Mouse (Mus musculus) megakaryocyte-erythroid progenitor cell, adult 5-6 weeks (primary cell): Measurements from ENCODE around the gene Sbk3. TPM values are rescaled to one million over a fixed set of nuclear protein-coding genes. Genes with fewer than 3 reads are reported as not detected.

Experiments
- ATAC-seq: replicated peaks from 2 replicates; pipeline ENCODE4 v1.8.0; 2016; ENCODE audit warnings: mild to moderate bottlenecking, inconsistent platforms; ENCODE audit not compliant: severe bottlenecking, poor library complexity, low FRiP score, low TSS enrichment
- total RNA-seq, 2 experiments: library from RNA; stranded (forward) in 1 of 2; stranded (reverse) in 1 of 2; fragments of 200-1000, 215-1000 nt in 1 of 2; fragments of >200 nt in 1 of 2; fragmentation: Nextera tagmentation in 1 of 2; gene quantifications; 2 replicates each; pipeline ENCODE4 v1.2.3; 2014 to 2017

Gene Sbk3
- total RNA-seq, 2 experiments from 2014 or later: not detected

DNA sequence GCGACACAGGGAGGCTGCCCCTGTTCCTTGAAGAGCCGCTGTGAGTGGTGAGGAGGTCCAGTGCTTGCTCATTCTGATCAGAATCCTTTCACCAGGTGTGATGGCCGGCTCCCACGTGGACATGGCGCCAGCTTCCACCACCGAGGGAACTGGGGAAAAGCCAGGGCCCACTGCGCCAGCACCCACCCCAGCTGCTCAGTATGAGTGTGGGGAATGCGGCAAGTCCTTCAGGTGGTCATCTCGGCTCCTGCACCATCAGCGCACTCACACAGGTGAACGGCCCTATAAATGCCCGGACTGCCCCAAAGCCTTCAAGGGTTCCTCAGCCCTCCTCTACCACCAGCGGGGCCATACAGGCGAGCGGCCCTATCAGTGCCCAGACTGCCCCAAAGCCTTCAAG is 52.3 kb downstream of the Sbk3 start:
- ATAC-seq: no peak

DNA sequence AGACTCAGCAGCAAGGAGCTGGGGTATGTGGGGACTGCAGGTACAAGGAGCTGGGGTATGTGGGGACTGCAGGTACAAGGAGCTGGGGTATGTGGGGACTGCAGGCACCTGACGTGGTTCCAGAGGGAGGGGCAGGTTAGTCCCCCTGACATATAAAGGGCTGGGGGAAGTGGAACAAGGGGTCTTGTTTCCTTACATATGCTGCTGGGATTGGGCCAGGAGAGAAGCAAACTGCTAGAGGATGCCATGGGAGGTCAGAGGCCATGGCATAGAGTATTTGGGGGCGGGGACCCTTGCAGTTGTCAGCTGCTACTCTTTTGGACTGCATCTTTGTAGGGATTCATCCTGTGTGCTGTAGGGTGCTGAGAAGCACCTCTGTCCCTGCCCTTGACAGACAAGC is 53.5 kb downstream of the Sbk3 start:
- ATAC-seq: no peak

DNA sequence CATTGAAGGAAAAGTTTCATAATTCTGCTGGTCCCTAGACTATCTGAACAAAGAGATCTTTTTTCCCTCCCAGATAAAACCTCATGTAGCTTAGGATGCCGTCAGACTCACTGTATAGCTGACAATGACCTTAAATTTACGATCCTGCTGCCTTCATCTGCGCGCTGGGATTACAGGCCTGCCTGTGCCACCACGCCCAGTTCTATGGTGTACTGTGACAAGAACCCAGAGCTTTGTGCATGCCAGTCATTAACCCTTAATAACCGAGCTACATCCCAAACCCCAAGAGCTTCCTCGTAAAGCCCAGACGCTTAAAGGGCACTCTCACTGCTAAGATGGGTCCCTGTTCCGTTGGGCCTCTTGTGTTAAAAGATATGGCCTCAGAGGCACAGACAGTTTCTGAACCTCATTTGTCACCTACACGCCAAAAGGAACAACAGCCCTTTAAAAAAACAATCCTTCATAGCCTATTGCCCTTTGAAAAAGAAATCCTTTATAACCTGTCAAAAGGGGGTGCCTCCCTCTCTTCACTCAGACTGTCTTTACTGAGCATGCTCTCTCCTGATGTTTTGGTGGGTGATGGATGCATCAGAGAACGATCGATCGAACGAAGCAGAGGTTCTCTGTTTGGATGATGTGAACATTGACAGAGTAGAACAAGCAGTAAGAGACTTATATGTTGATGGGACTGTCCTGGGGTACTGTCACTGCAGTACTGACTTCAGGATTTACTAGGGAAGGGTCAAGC is 55.1 kb downstream of the Sbk3 start:
- ATAC-seq: peak; percentile 70

Other genes starting within 250 kb of the Sbk3 start
Only the 30 nearest of the 33 such genes appear.
- gene Cox6b2, start 218.1 kb downstream of the Sbk3 start, total RNA-seq (2014; fragmentation: Nextera tagmentation): 279 and 377 TPM in 2 replicates
- 151 and 283 TPM in 2 replicates for gene Cox6b2, start 218.1 kb downstream of the Sbk3 start, total RNA-seq (2017)
- gene Fam71e2, start 199.9 kb downstream of the Sbk3 start, total RNA-seq (2014; fragmentation: Nextera tagmentation): not detected in 2 replicates
- not detected in 2 replicates for gene Fam71e2, start 199.9 kb downstream of the Sbk3 start, total RNA-seq (2017)
- gene Il11, start 188.3 kb downstream of the Sbk3 start, total RNA-seq (2014; fragmentation: Nextera tagmentation): not detected in 2 replicates
- gene Il11, start 188.3 kb downstream of the Sbk3 start, total RNA-seq (2017): 0.15 TPM in 1 of 2 replicates, not detected in the other
- gene Tmem190, start 188.2 kb downstream of the Sbk3 start, total RNA-seq (2014; fragmentation: Nextera tagmentation): not detected in 2 replicates
- not detected in 2 replicates for gene Tmem190, start 188.2 kb downstream of the Sbk3 start, total RNA-seq (2017)
- 15.1 and 17.8 TPM in 2 replicates for gene Tmem238, start 181.5 kb downstream of the Sbk3 start, total RNA-seq (2014; fragmentation: Nextera tagmentation)
- 21.3 and 26.1 TPM in 2 replicates for gene Tmem238, start 181.5 kb downstream of the Sbk3 start, total RNA-seq (2017)
- 3,204 and 3,219 TPM in 2 replicates for gene Rpl28, start 178.3 kb downstream of the Sbk3 start, total RNA-seq (2014; fragmentation: Nextera tagmentation)
- 676 and 1,069 TPM in 2 replicates for gene Rpl28, start 178.3 kb downstream of the Sbk3 start, total RNA-seq (2017)
- gene Ube2s, start 158.6 kb downstream of the Sbk3 start, total RNA-seq (2014; fragmentation: Nextera tagmentation): 291 and 381 TPM in 2 replicates
- gene Ube2s, start 158.6 kb downstream of the Sbk3 start, total RNA-seq (2017): 146 and 204 TPM in 2 replicates
- 0.31 TPM in 1 of 2 replicates, not detected in the other for gene Shisa7, start 126.5 kb downstream of the Sbk3 start, total RNA-seq (2014; fragmentation: Nextera tagmentation)
- gene Shisa7, start 126.5 kb downstream of the Sbk3 start, total RNA-seq (2017): not detected in 2 replicates
- 1.8 and 12.5 TPM in 2 replicates for gene Isoc2b, start 100.9 kb downstream of the Sbk3 start, total RNA-seq (2014; fragmentation: Nextera tagmentation)
- 13.3 and 86.2 TPM in 2 replicates for gene Isoc2b, start 100.9 kb downstream of the Sbk3 start, total RNA-seq (2017)
- gene Isoc2a, start 94.0 kb downstream of the Sbk3 start, total RNA-seq (2014; fragmentation: Nextera tagmentation): 7.9 and 9.6 TPM in 2 replicates
- 7.4 and 13.2 TPM in 2 replicates for gene Isoc2a, start 94.0 kb downstream of the Sbk3 start, total RNA-seq (2017)
- not detected in 2 replicates for gene Gm36210, start 64.7 kb downstream of the Sbk3 start, total RNA-seq (2014; fragmentation: Nextera tagmentation)
- gene Gm36210, start 64.7 kb downstream of the Sbk3 start, total RNA-seq (2017): not detected in 2 replicates
- 8.2 and 11.6 TPM in 2 replicates for gene Zfp628, start 56.0 kb downstream of the Sbk3 start, total RNA-seq (2014; fragmentation: Nextera tagmentation)
- 1.1 and 1.2 TPM in 2 replicates for gene Zfp628, start 56.0 kb downstream of the Sbk3 start, total RNA-seq (2017)
- 6.6 TPM in 1 of 2 replicates, not detected in the other for gene Nat14, start 49.1 kb downstream of the Sbk3 start, total RNA-seq (2014; fragmentation: Nextera tagmentation)
- 0.23 and 1.9 TPM in 2 replicates for gene Nat14, start 49.1 kb downstream of the Sbk3 start, total RNA-seq (2017)
- gene Ssc5d, start 45.4 kb downstream of the Sbk3 start, total RNA-seq (2014; fragmentation: Nextera tagmentation): not detected in 2 replicates
- not detected in 2 replicates for gene Ssc5d, start 45.4 kb downstream of the Sbk3 start, total RNA-seq (2017)
- 0.69 TPM in 1 of 2 replicates, not detected in the other for gene Sbk2, start 6.8 kb downstream of the Sbk3 start, total RNA-seq (2014; fragmentation: Nextera tagmentation)
- gene Sbk2, start 6.8 kb downstream of the Sbk3 start, total RNA-seq (2017): not detected in 2 replicates
- 12.0 and 32.5 TPM in 2 replicates for gene Zfp579, start 25.0 kb upstream of the Sbk3 start, total RNA-seq (2014; fragmentation: Nextera tagmentation)
- gene Zfp579, start 25.0 kb upstream of the Sbk3 start, total RNA-seq (2017): 0.76 and 2.2 TPM in 2 replicates
- 16.6 and 19.9 TPM in 2 replicates for gene Zfp524, start 43.2 kb upstream of the Sbk3 start, total RNA-seq (2014; fragmentation: Nextera tagmentation)
- 3.0 and 9.3 TPM in 2 replicates for gene Zfp524, start 43.2 kb upstream of the Sbk3 start, total RNA-seq (2017)
- 34.8 and 35.7 TPM in 2 replicates for gene Fiz1, start 43.5 kb upstream of the Sbk3 start, total RNA-seq (2014; fragmentation: Nextera tagmentation)
- 19.8 and 32.7 TPM in 2 replicates for gene Fiz1, start 43.5 kb upstream of the Sbk3 start, total RNA-seq (2017)
- 2.6 TPM in 1 of 2 replicates, not detected in the other for gene Gm44973, start 44.3 kb upstream of the Sbk3 start, total RNA-seq (2014; fragmentation: Nextera tagmentation)
- not detected in 2 replicates for gene Gm44973, start 44.3 kb upstream of the Sbk3 start, total RNA-seq (2017)
- gene Zfp865, start 49.2 kb upstream of the Sbk3 start, total RNA-seq (2014; fragmentation: Nextera tagmentation): 22.7 and 24.4 TPM in 2 replicates
- 7.8 and 9.8 TPM in 2 replicates for gene Zfp865, start 49.2 kb upstream of the Sbk3 start, total RNA-seq (2017)
- gene Ccdc106, start 49.4 kb upstream of the Sbk3 start, total RNA-seq (2014; fragmentation: Nextera tagmentation): not detected in 2 replicates
- 0.42 and 0.56 TPM in 2 replicates for gene Ccdc106, start 49.4 kb upstream of the Sbk3 start, total RNA-seq (2017)
- 1.3 and 2.0 TPM in 2 replicates for gene 4632433K11Rik, start 63.0 kb upstream of the Sbk3 start, total RNA-seq (2014; fragmentation: Nextera tagmentation)
- gene 4632433K11Rik, start 63.0 kb upstream of the Sbk3 start, total RNA-seq (2017): 0.23 TPM in 1 of 2 replicates, not detected in the other
- 1.0 and 1.9 TPM in 2 replicates for gene Zfp784, start 67.3 kb upstream of the Sbk3 start, total RNA-seq (2014; fragmentation: Nextera tagmentation)
- 0.09 and 2.9 TPM in 2 replicates for gene Zfp784, start 67.3 kb upstream of the Sbk3 start, total RNA-seq (2017)
- gene Zfp580, start 80.4 kb upstream of the Sbk3 start, total RNA-seq (2014; fragmentation: Nextera tagmentation): 1.3 and 2.1 TPM in 2 replicates
- gene Zfp580, start 80.4 kb upstream of the Sbk3 start, total RNA-seq (2017): not detected in 2 replicates
- 259 and 276 TPM in 2 replicates for gene U2af2, start 91.0 kb upstream of the Sbk3 start, total RNA-seq (2014; fragmentation: Nextera tagmentation)
- gene U2af2, start 91.0 kb upstream of the Sbk3 start, total RNA-seq (2017): 284 and 302 TPM in 2 replicates
- gene Epn1, start 109.1 kb upstream of the Sbk3 start, total RNA-seq (2014; fragmentation: Nextera tagmentation): 134 and 193 TPM in 2 replicates
- gene Epn1, start 109.1 kb upstream of the Sbk3 start, total RNA-seq (2017): 51.1 and 62.6 TPM in 2 replicates
- gene Rfpl4, start 145.8 kb upstream of the Sbk3 start, total RNA-seq (2014; fragmentation: Nextera tagmentation): not detected in 2 replicates
- not detected in 2 replicates for gene Rfpl4, start 145.8 kb upstream of the Sbk3 start, total RNA-seq (2017)
- not detected in 2 replicates for gene Rasl2-9, start 154.8 kb upstream of the Sbk3 start, total RNA-seq (2014; fragmentation: Nextera tagmentation)
- not detected in 2 replicates for gene Rasl2-9, start 154.8 kb upstream of the Sbk3 start, total RNA-seq (2017)
- not detected in 2 replicates for gene Vmn1r55, start 178.5 kb upstream of the Sbk3 start, total RNA-seq (2014; fragmentation: Nextera tagmentation)
- not detected in 2 replicates for gene Vmn1r55, start 178.5 kb upstream of the Sbk3 start, total RNA-seq (2017)
- gene Vmn1r56, start 225.6 kb upstream of the Sbk3 start, total RNA-seq (2014; fragmentation: Nextera tagmentation): not detected in 2 replicates
- gene Vmn1r56, start 225.6 kb upstream of the Sbk3 start, total RNA-seq (2017): not detected in 2 replicates